Mouse (Mus musculus) embryonic fibroblast, embryonic 13.5 days (primary cell): ENCODE data around the gene Cpsf4l. TPM values are rescaled to one million over a fixed set of nuclear protein-coding genes. Genes with fewer than 3 reads are reported as not detected.

Experiments
- H3K27ac ChIP-seq: 2 replicates; pipeline ENCODE4 v1.5.1; 2012; ENCODE audit warnings: low read length, control low read depth, inconsistent platforms; ENCODE audit not compliant: insufficient read depth
- H3K4me1 ChIP-seq: 2 replicates; pipeline ENCODE4 v1.6.1; 2011; ENCODE audit warnings: low read length; ENCODE audit not compliant: control insufficient read depth, insufficient read depth
- H3K4me3 ChIP-seq: 2 replicates; pipeline ENCODE4 v1.5.1; 2011; ENCODE audit warnings: mild to moderate bottlenecking, control low read depth, low read length; ENCODE audit not compliant: insufficient read depth
- CTCF ChIP-seq: IDR thresholded peaks from 2 replicates; pipeline ENCODE4 v1.5.1; 2011; ENCODE audit warnings: mild to moderate bottlenecking, control low read depth, low read length, moderate library complexity, borderline replicate concordance; ENCODE audit not compliant: insufficient read depth
- POLR2A ChIP-seq: IDR thresholded peaks from 2 replicates; pipeline ENCODE4 v1.6.1; 2011; ENCODE audit warnings: low read depth, mild to moderate bottlenecking, control low read depth, low read length, moderate library complexity
- polyA plus RNA-seq: library from polyadenylated mRNA; stranded (reverse); fragments of >200 nt; gene quantifications from 2 replicates; pipeline ENCODE4 v1.2.4, GENCODE M21; 2011; ENCODE audit warnings: low read depth; ENCODE audit not compliant: missing spikeins, insufficient read length

Cpsf4l gene
- polyA plus RNA-seq, 1 experiment: not detected

- peaks cover 15% of the 10 kb centered on the region for H3K4me1 ChIP-seq
- TF ChIP-seq POLR2A (no peak), CTCF (no peak)
- H3K4me3 ChIP-seq: no peak overlapping the region
- H3K27ac ChIP-seq: no peak overlapping the region
Measured at GRCm38 (mm10) chr11:113657221-113657620, 52.6 kb downstream of the Cpsf4l start.

GRCm38 (mm10) chr11:113656511-113656932, 53.3 kb downstream of the Cpsf4l start:
- peaks cover 15% of the 10 kb centered on the region for H3K4me1 ChIP-seq
- no peak overlapping the region for H3K27ac ChIP-seq
- H3K4me3 ChIP-seq: no peak overlapping the region
- no peak for TF ChIP-seq CTCF
- TF ChIP-seq POLR2A: no peak

- TF ChIP-seq CTCF: no peak
- TF ChIP-seq POLR2A: no peak
- H3K27ac ChIP-seq: peak overlapping the region; percentile 72
- peaks cover 15% of the 10 kb centered on the region for H3K4me1 ChIP-seq
Measured at GRCm38 (mm10) chr11:113654561-113655270, 55.1 kb downstream of the Cpsf4l start.

GRCm38 (mm10) chr11:113654105-113654504, 55.7 kb downstream of the Cpsf4l start:
- Histone ChIP-seq H3K4me3 (no peak overlapping the region), H3K27ac (peak overlapping the region; percentile 72), H3K4me1 (peaks cover 15% of the 10 kb centered on the region)
- TF ChIP-seq POLR2A: no peak
- TF ChIP-seq CTCF: no peak

More at GRCm38 (mm10) chr11:113654561-113655270, 55.1 kb downstream of the Cpsf4l start:
- H3K4me3 ChIP-seq: no peak overlapping the region

GRCm38 (mm10) chr11:113652516-113652915, 57.3 kb downstream of the Cpsf4l start:
- H3K4me1 ChIP-seq: peaks cover 15% of the 10 kb centered on the region
- H3K4me3 ChIP-seq: no peak overlapping the region
- H3K27ac ChIP-seq: no peak overlapping the region
- TF ChIP-seq CTCF (no peak), POLR2A (no peak)

GRCm38 (mm10) chr11:113651907-113652273, 57.9 kb downstream of the Cpsf4l start:
- TF ChIP-seq CTCF (peak; percentile 30; the same call in 1 of the 2 replicates), POLR2A (no peak)
- no peak overlapping the region for H3K4me3 ChIP-seq
- H3K4me1 ChIP-seq: peaks cover 15% of the 10 kb centered on the region
- no peak overlapping the region for H3K27ac ChIP-seq

GRCm38 (mm10) chr11:113651206-113651906, 58.5 kb downstream of the Cpsf4l start:
- Histone ChIP-seq H3K4me3 (no peak overlapping the region), H3K4me1 (peaks cover 15% of the 10 kb centered on the region), H3K27ac (no peak overlapping the region)
- TF ChIP-seq CTCF (no peak), POLR2A (no peak)

- no peak for TF ChIP-seq CTCF
- TF ChIP-seq POLR2A: peak; percentile 81
- Histone ChIP-seq H3K4me3 (peak within 1 kb of the TSS; percentile 87), H3K4me1 (peaks cover 8% of the 10 kb centered on the region), H3K27ac (peak within 1 kb of the TSS; percentile 88)
Measured at GRCm38 (mm10) chr11:113649353-113650210, 60.2 kb downstream of the Cpsf4l start, which contains the start of gene Slc39a11. Slc39a11 (minus strand) TSS chr11:113650079.

GRCm38 (mm10) chr11:113648690-113649352, 61.0 kb downstream of the Cpsf4l start, which contains the start of gene Cog1:
Cog1 (plus strand) TSS chr11:113649169.
- no peak for TF ChIP-seq POLR2A
- no peak for TF ChIP-seq CTCF
- Histone ChIP-seq H3K27ac (peak within 1 kb of the TSS; percentile 88), H3K4me1 (peaks cover 2% of the 10 kb centered on the region), H3K4me3 (peak within 1 kb of the TSS; percentile 87)

Other genes starting within 250 kb of the Cpsf4l start
- gene Sstr2, start 90.7 kb downstream of the Cpsf4l start, polyA plus RNA-seq: 0.23 and 0.86 TPM in 2 replicates
- gene Cog1, start 60.8 kb downstream of the Cpsf4l start, polyA plus RNA-seq: 38.1 and 41.1 TPM in 2 replicates
- gene Slc39a11, start 59.9 kb downstream of the Cpsf4l start, polyA plus RNA-seq: 21.1 and 21.4 TPM in 2 replicates
- gene Fam104a, start 25.9 kb downstream of the Cpsf4l start, polyA plus RNA-seq: 26.0 and 28.2 TPM in 2 replicates
- 14.0 and 14.9 TPM in 2 replicates for gene D11Wsu47e, start 25.6 kb downstream of the Cpsf4l start, polyA plus RNA-seq
- 21.3 and 24.1 TPM in 2 replicates for gene Cdc42ep4, start 41.9 kb upstream of the Cpsf4l start, polyA plus RNA-seq